In genomic region chr15:94464881-94465280, GRCm38 (mm10) we compare ENCODE assay signal across 30 mouse cellular contexts. TPM values are rescaled to one million over a fixed set of nuclear protein-coding genes. Genes with fewer than 3 reads are reported as not detected.
DNase-seq lines count a peak whose midpoint lies in the region; ATAC-seq and TF ChIP-seq lines count a peak whose summit lies in the region.
"Had no signal": no experiment of that assay in that cellular context is flagged by ENCODE, and none has a peak within 500 bp of the region (broad histone marks: within the 10 kb centered on the region; RNA-seq: fewer than 3 reads in every experiment).

No protein-coding gene starts in this region.

- no peak overlapping the region for H3K27ac ChIP-seq in lung, embryonic 15.5 days
- 0 out of 2 replicates have a peak overlapping the region, but pooled peaks have one; percentile 2 for H3K27ac ChIP-seq in midbrain, embryonic 15.5 days
- H3K27ac ChIP-seq: embryonic facial prominence, embryonic 13.5 days; forebrain, embryonic 13.5 days; heart, embryonic 13.5 days; hindbrain, embryonic 10.5 days; kidney, postnatal 0 days; limb, embryonic 10.5 days; limb, embryonic 15.5 days; liver, embryonic 13.5 days; neural tube, embryonic 13.5 days had no signal

- TF ChIP-seq CTCF in brain, embryonic 14.5 days (IDR thresholded peaks at IDR 0.05; ENCODE audit: borderline replicate concordance, extremely low read depth, insufficient read depth, insufficient read length): no peak

- no peaks in the 10 kb centered on the region for H3K36me3 ChIP-seq in lung, embryonic 15.5 days
- H3K36me3 ChIP-seq in midbrain, embryonic 15.5 days (replicated peaks): no peaks in the 10 kb centered on the region
- H3K36me3 ChIP-seq: embryonic facial prominence, embryonic 13.5 days; heart, embryonic 13.5 days; hindbrain, embryonic 10.5 days; limb, embryonic 10.5 days; limb, embryonic 15.5 days; liver, embryonic 13.5 days; neural tube, embryonic 13.5 days had no signal

- H3K4me3 ChIP-seq in lung, embryonic 15.5 days: no peak overlapping the region
- no peak overlapping the region for H3K4me3 ChIP-seq in midbrain, embryonic 15.5 days
- H3K4me3 ChIP-seq: embryonic facial prominence, embryonic 13.5 days; erythroblast, embryonic 14.5 days; forebrain, embryonic 13.5 days; heart, embryonic 13.5 days; hindbrain, embryonic 10.5 days; limb, embryonic 10.5 days; limb, embryonic 15.5 days; liver, embryonic 13.5 days; myocyte; neural tube, embryonic 13.5 days had no signal

- DNase-seq in lung, postnatal 4 days: no peak
- peak; percentile 13 for DNase-seq in brain, adult 2 months (ENCODE audit: low read depth, low spot score)
- peak; percentile 67 for DNase-seq in brain, embryonic 14.5 days (ENCODE audit: low read depth)
- DNase-seq in right cerebral cortex, adult 2 months (ENCODE audit: low spot score in 2 of 2): no peak
- no peak for DNase-seq in gastrocnemius, postnatal 4 days (ENCODE audit: low spot score in 2 of 2)
- DNase-seq: adrenal gland, postnatal 36 days; B cell, adult 2 months; cerebellum, adult 11-12 months; cerebellum, adult 9-11 months; heart, postnatal 10 days; kidney, adult 8-10 months; kidney, postnatal 4 days; layer of hippocampus, adult 9-11 months; liver, embryonic 13.5 days; lung, adult 18-20 months; lung, postnatal 10 days had no signal

- no peaks in the 10 kb centered on the region for H3K27me3 ChIP-seq in lung, embryonic 15.5 days
- H3K27me3 ChIP-seq in midbrain, embryonic 15.5 days (replicated peaks): no peaks in the 10 kb centered on the region
- H3K27me3 ChIP-seq: embryonic facial prominence, embryonic 13.5 days; forebrain, embryonic 13.5 days; heart, embryonic 13.5 days; limb, embryonic 15.5 days; liver, embryonic 13.5 days; neural tube, embryonic 13.5 days had no signal

- no peak for ATAC-seq in lung, embryonic 15.5 days (ENCODE audit: borderline replicate concordance, extremely low read depth, low FRiP score, low TSS enrichment)
- ATAC-seq in midbrain, embryonic 15.5 days (replicated peaks): no peak
- no peak for ATAC-seq in erythroblast, adult 5-6 weeks (replicated peaks; ENCODE audit: low FRiP score, poor library complexity, severe bottlenecking)
- ATAC-seq: forebrain, embryonic 13.5 days; intestine, embryonic 16.5 days had no signal

- H3K4me2 ChIP-seq in lung, embryonic 15.5 days: 0 out of 2 replicates have a peak overlapping the region, but pooled peaks have one; percentile 1
- H3K4me2 ChIP-seq in midbrain, embryonic 15.5 days: peak overlapping the region; percentile 33
- H3K4me2 ChIP-seq: embryonic facial prominence, embryonic 13.5 days; forebrain, embryonic 13.5 days; heart, embryonic 13.5 days; limb, embryonic 15.5 days; liver, embryonic 13.5 days; neural tube, embryonic 13.5 days had no signal

- no peak for TF ChIP-seq POLR2A in brain, embryonic 14.5 days (IDR thresholded peaks at IDR 0.05; ENCODE audit: borderline replicate concordance, extremely low read depth, insufficient read depth, insufficient read length, poor library complexity, severe bottlenecking)

- H3K9me3 ChIP-seq in lung, embryonic 15.5 days: no peaks in the 10 kb centered on the region
- no peaks in the 10 kb centered on the region for H3K9me3 ChIP-seq in midbrain, embryonic 15.5 days
- H3K9me3 ChIP-seq: embryonic facial prominence, embryonic 13.5 days; forebrain, embryonic 13.5 days; heart, embryonic 13.5 days; hindbrain, embryonic 10.5 days; limb, embryonic 10.5 days; limb, embryonic 15.5 days; liver, embryonic 13.5 days; neural tube, embryonic 13.5 days had no signal

- no peak overlapping the region for H3K9ac ChIP-seq in lung, embryonic 15.5 days
- no peak overlapping the region for H3K9ac ChIP-seq in midbrain, embryonic 15.5 days
- H3K9ac ChIP-seq: embryonic facial prominence, embryonic 13.5 days; forebrain, embryonic 13.5 days; heart, embryonic 13.5 days; limb, embryonic 15.5 days; liver, embryonic 13.5 days; neural tube, embryonic 13.5 days had no signal

- WGBS in lung, embryonic 15.5 days: 60% methylated on average over 14 of the region's 14 CpGs
- 42% methylated on average over 14 of the region's 14 CpGs for WGBS in midbrain, embryonic 15.5 days

- H3K4me1 ChIP-seq in lung, embryonic 15.5 days: no peaks in the 10 kb centered on the region
- H3K4me1 ChIP-seq in midbrain, embryonic 15.5 days: no peaks in the 10 kb centered on the region
- H3K4me1 ChIP-seq: forebrain, embryonic 13.5 days; heart, embryonic 13.5 days; limb, embryonic 15.5 days; liver, embryonic 13.5 days had no signal

RNA-seq across cellular contexts. Expression of gene Adamts20, which starts 0.3 kb away (rescaled TPM):
- 2.0 and 2.2 TPM in 2 replicates for polyA plus RNA-seq in lung, embryonic 15.5 days (2015; fragmentation: Nextera tagmentation; extraction: Ambion mirVana)
- 4.6 and 5.0 TPM in 2 replicates for polyA plus RNA-seq in brain, embryonic 14.5 days (2012; rRNA removed)
- 2.1 and 2.5 TPM in 2 replicates for polyA plus RNA-seq in midbrain, embryonic 15.5 days (2015; fragmentation: Nextera tagmentation; extraction: Ambion mirVana)
- total RNA-seq in erythroblast, adult 5-6 weeks (2015; ENCODE audit: low replicate concordance): not detected in 2 replicates
- total RNA-seq in erythroblast, adult 5-6 weeks (2017; ENCODE audit: low replicate concordance): not detected in 2 replicates
- total RNA-seq in gastrocnemius, postnatal 4 days (2021): 10 to 100 TPM; 21.6 to 28.1 TPM
- polyA plus RNA-seq: erythroblast, embryonic 14.5 days; myocyte had no signal

Comparison
In these comparisons a context has a peak if more than half of its experiments do, and no peak if none do; other contexts are left out.
1. DNase-seq: peak in brain, adult 2 months (single experiment) and brain, embryonic 14.5 days (single experiment); none in lung, postnatal 4 days (0 of 2), right cerebral cortex, adult 2 months (0 of 2) and gastrocnemius, postnatal 4 days (0 of 2).